Mouse (Mus musculus) neural tube, postnatal 0 days (tissue): ENCODE results near the gene Zfp869. TPM values are rescaled to one million over a fixed set of nuclear protein-coding genes. Genes with fewer than 3 reads are reported as not detected.

ENCODE experiments used
- polyA plus RNA-seq: library from polyadenylated mRNA; unstranded; fragments of >200 nt; fragmentation: Nextera tagmentation; extraction: Ambion mirVana; gene quantifications from 2 replicates; pipeline ENCODE4 v1.2.1, GENCODE M21; 2015

The Zfp869 gene
- 14.2 and 15.6 TPM in 2 replicates for polyA plus RNA-seq

GRCm38 (mm10) chr8:69710624-69711023 lies at the start of gene Zfp869:
TSS of gene Zfp869 (minus strand) at chr8:69710724.

GRCm38 (mm10) chr8:69749544-69750454 lies 39.3 kb upstream of the Zfp869 start, which contains the start of gene Zfp963:
TSS of gene Zfp963 (minus strand) at chr8:69749970.

Other genes with a start within 250 kb of the Zfp869 start
- gene Gm7697, start 187.7 kb downstream of the Zfp869 start, polyA plus RNA-seq: not detected in 2 replicates
- 20.0 and 22.1 TPM in 2 replicates for gene Zfp868, start 85.2 kb downstream of the Zfp869 start, polyA plus RNA-seq
- gene Zfp964, start 56.2 kb downstream of the Zfp869 start, polyA plus RNA-seq: 1.4 and 1.6 TPM in 2 replicates
- 4.6 and 5.6 TPM in 2 replicates for gene Zfp963, start 39.2 kb upstream of the Zfp869 start, polyA plus RNA-seq
- gene Gm20422, start 64.2 kb upstream of the Zfp869 start, polyA plus RNA-seq: 0.30 TPM in 1 of 2 replicates, not detected in the other
- 32.8 and 38.9 TPM in 2 replicates for gene Atp13a1, start 80.4 kb upstream of the Zfp869 start, polyA plus RNA-seq
- 21.2 and 23.9 TPM in 2 replicates for gene Zfp866, start 80.5 kb upstream of the Zfp869 start, polyA plus RNA-seq
- gene Gmip, start 98.0 kb upstream of the Zfp869 start, polyA plus RNA-seq: 19.8 and 26.2 TPM in 2 replicates
- 0.46 and 0.52 TPM in 2 replicates for gene Lpar2, start 111.7 kb upstream of the Zfp869 start, polyA plus RNA-seq
- 90.4 and 95.0 TPM in 2 replicates for gene Pbx4, start 121.8 kb upstream of the Zfp869 start, polyA plus RNA-seq
- 6.9 and 7.0 TPM in 2 replicates for gene Cilp2, start 177.0 kb upstream of the Zfp869 start, polyA plus RNA-seq
- 5.1 and 5.5 TPM in 2 replicates for gene Tssk6, start 191.5 kb upstream of the Zfp869 start, polyA plus RNA-seq
- gene Ndufa13, start 191.8 kb upstream of the Zfp869 start, polyA plus RNA-seq: 267 and 290 TPM in 2 replicates
- 15.7 and 16.0 TPM in 2 replicates for gene Yjefn3, start 192.0 kb upstream of the Zfp869 start, polyA plus RNA-seq